Mouse (Mus musculus): ENCODE data around the gene Smtn. TPM values are rescaled to one million over a fixed set of nuclear protein-coding genes. Genes with fewer than 3 reads are reported as not detected.
A peak's percentile ranks its signal among the peaks of the same experiment; 100 is the strongest.

The Smtn gene
- 110 and 121 TPM in 2 replicates for polyA plus RNA-seq (2015; fragmentation: Nextera tagmentation; extraction: Ambion mirVana)

- no peak for ATAC-seq (ENCODE audit: low read depth)
- Histone ChIP-seq H3K4me2 (ENCODE audit: low read depth, low read length) (peak within 1 kb of the TSS; percentile 87), H3K27me3 (ENCODE audit: control insufficient read depth, insufficient read depth, low read depth, low read length) (no peaks in the 10 kb centered on the region), H3K36me3 (ENCODE audit: control insufficient read depth, insufficient read depth, low read length) (no peaks in the 10 kb centered on the region), H3K4me1 (replicated peaks; ENCODE audit: control insufficient read depth, insufficient read depth, low read length) (peaks cover 31% of the 10 kb centered on the region), H3K9me3 (ENCODE audit: control insufficient read depth, low read length) (peaks cover 4% of the 10 kb centered on the region), H3K4me3 (ENCODE audit: low read length) (peak within 1 kb of the TSS; percentile 75), H3K27ac (ENCODE audit: low read length) (peak within 1 kb of the TSS; percentile 58; the same call in 1 of the 2 replicates), H3K9ac (ENCODE audit: low read length) (peak within 1 kb of the TSS; percentile 83)
- 90% methylated on average over 23 of the region's 23 CpGs for WGBS
Observed at GRCm38 (mm10) chr11:3540451-3541085, at the start of gene Smtn. TSS of gene Smtn (minus strand) at chr11:3540612.

- Histone ChIP-seq H3K36me3 (ENCODE audit: control insufficient read depth, insufficient read depth, low read length) (no peaks in the 10 kb centered on the region), H3K9me3 (ENCODE audit: control insufficient read depth, low read length) (no peaks in the 10 kb centered on the region), H3K9ac (ENCODE audit: low read length) (no peak overlapping the region), H3K4me2 (ENCODE audit: low read depth, low read length) (no peak overlapping the region), H3K27me3 (ENCODE audit: control insufficient read depth, insufficient read depth, low read depth, low read length) (no peaks in the 10 kb centered on the region), H3K4me3 (ENCODE audit: low read length) (no peak overlapping the region), H3K27ac (ENCODE audit: low read length) (no peak overlapping the region), H3K4me1 (replicated peaks; ENCODE audit: control insufficient read depth, insufficient read depth, low read length) (no peaks in the 10 kb centered on the region)
- WGBS, result 60% methylated on average over 11 of the region's 11 CpGs
- ATAC-seq (ENCODE audit: low read depth), result no peak
Observed at GRCm38 (mm10) chr11:3588036-3588672, 47.7 kb upstream of the Smtn start.

- 19% methylated on average over 4 of the region's 4 CpGs for WGBS
Observed at GRCm38 (mm10) chr11:3587350-3587749, 46.9 kb upstream of the Smtn start.

GRCm38 (mm10) chr11:3585983-3586618, 45.7 kb upstream of the Smtn start:
- H3K9me3 ChIP-seq (ENCODE audit: control insufficient read depth, low read length), result no peaks in the 10 kb centered on the region
- no peak overlapping the region for H3K27ac ChIP-seq (ENCODE audit: low read length)
- H3K4me1 ChIP-seq (replicated peaks; ENCODE audit: control insufficient read depth, insufficient read depth, low read length), result no peaks in the 10 kb centered on the region
- 44% methylated on average over 6 of the region's 6 CpGs for WGBS
- no peak overlapping the region for H3K4me2 ChIP-seq (ENCODE audit: low read depth, low read length)
- H3K4me3 ChIP-seq (ENCODE audit: low read length), result no peak overlapping the region
- H3K36me3 ChIP-seq (ENCODE audit: control insufficient read depth, insufficient read depth, low read length), result no peaks in the 10 kb centered on the region
- H3K9ac ChIP-seq (ENCODE audit: low read length), result no peak overlapping the region
- 0 out of 2 replicates have a peak, but pooled peaks have one; percentile 38 for ATAC-seq (ENCODE audit: low read depth)
- H3K27me3 ChIP-seq (ENCODE audit: control insufficient read depth, insufficient read depth, low read depth, low read length), result no peaks in the 10 kb centered on the region

More at GRCm38 (mm10) chr11:3587350-3587749, 46.9 kb upstream of the Smtn start:
- Histone ChIP-seq H3K27ac (ENCODE audit: low read length) (no peak overlapping the region), H3K4me1 (replicated peaks; ENCODE audit: control insufficient read depth, insufficient read depth, low read length) (no peaks in the 10 kb centered on the region), H3K4me3 (ENCODE audit: low read length) (no peak overlapping the region), H3K4me2 (ENCODE audit: low read depth, low read length) (no peak overlapping the region), H3K9ac (ENCODE audit: low read length) (no peak overlapping the region), H3K27me3 (ENCODE audit: control insufficient read depth, insufficient read depth, low read depth, low read length) (no peaks in the 10 kb centered on the region), H3K36me3 (ENCODE audit: control insufficient read depth, insufficient read depth, low read length) (no peaks in the 10 kb centered on the region), H3K9me3 (ENCODE audit: control insufficient read depth, low read length) (no peaks in the 10 kb centered on the region)
- ATAC-seq (ENCODE audit: low read depth), result no peak

GRCm38 (mm10) chr11:3583127-3583526, 42.7 kb upstream of the Smtn start:
- Histone ChIP-seq H3K27ac (ENCODE audit: low read length) (no peak overlapping the region), H3K9ac (ENCODE audit: low read length) (no peak overlapping the region), H3K27me3 (ENCODE audit: control insufficient read depth, insufficient read depth, low read depth, low read length) (no peaks in the 10 kb centered on the region), H3K4me2 (ENCODE audit: low read depth, low read length) (no peak overlapping the region), H3K4me3 (ENCODE audit: low read length) (no peak overlapping the region), H3K9me3 (ENCODE audit: control insufficient read depth, low read length) (no peaks in the 10 kb centered on the region), H3K36me3 (ENCODE audit: control insufficient read depth, insufficient read depth, low read length) (no peaks in the 10 kb centered on the region), H3K4me1 (replicated peaks; ENCODE audit: control insufficient read depth, insufficient read depth, low read length) (no peaks in the 10 kb centered on the region)
- 45% methylated on average over 5 of the region's 5 CpGs for WGBS
- ATAC-seq (ENCODE audit: low read depth), result no peak

GRCm38 (mm10) chr11:3581908-3582307, 41.5 kb upstream of the Smtn start:
- H3K4me2 ChIP-seq (ENCODE audit: low read depth, low read length), result no peak overlapping the region
- 96% methylated on average over 4 of the region's 4 CpGs for WGBS
- no peaks in the 10 kb centered on the region for H3K27me3 ChIP-seq (ENCODE audit: control insufficient read depth, insufficient read depth, low read depth, low read length)
- no peak overlapping the region for H3K4me3 ChIP-seq (ENCODE audit: low read length)
- no peak overlapping the region for H3K27ac ChIP-seq (ENCODE audit: low read length)
- no peak overlapping the region for H3K9ac ChIP-seq (ENCODE audit: low read length)
- H3K9me3 ChIP-seq (ENCODE audit: control insufficient read depth, low read length), result no peaks in the 10 kb centered on the region
- ATAC-seq (ENCODE audit: low read depth), result no peak
- no peaks in the 10 kb centered on the region for H3K4me1 ChIP-seq (replicated peaks; ENCODE audit: control insufficient read depth, insufficient read depth, low read length)
- H3K36me3 ChIP-seq (ENCODE audit: control insufficient read depth, insufficient read depth, low read length), result no peaks in the 10 kb centered on the region

- H3K36me3 ChIP-seq (ENCODE audit: control insufficient read depth, insufficient read depth, low read length), result no peaks in the 10 kb centered on the region
- no peak overlapping the region for H3K9ac ChIP-seq (ENCODE audit: low read length)
- H3K4me1 ChIP-seq (replicated peaks; ENCODE audit: control insufficient read depth, insufficient read depth, low read length), result peaks cover 1% of the 10 kb centered on the region; the same call in 1 of the 2 replicates
- 60% methylated on average over 7 of the region's 7 CpGs for WGBS
- H3K27ac ChIP-seq (ENCODE audit: low read length), result no peak overlapping the region
- H3K4me2 ChIP-seq (ENCODE audit: low read depth, low read length), result no peak overlapping the region
- H3K9me3 ChIP-seq (ENCODE audit: control insufficient read depth, low read length), result no peaks in the 10 kb centered on the region
- no peaks in the 10 kb centered on the region for H3K27me3 ChIP-seq (ENCODE audit: control insufficient read depth, insufficient read depth, low read depth, low read length)
- no peak overlapping the region for H3K4me3 ChIP-seq (ENCODE audit: low read length)
- no peak for ATAC-seq (ENCODE audit: low read depth)
Observed at GRCm38 (mm10) chr11:3580306-3581084, 40.1 kb upstream of the Smtn start.

GRCm38 (mm10) chr11:3578050-3578725, 37.8 kb upstream of the Smtn start:
- Histone ChIP-seq H3K9me3 (ENCODE audit: control insufficient read depth, low read length) (no peaks in the 10 kb centered on the region), H3K27me3 (ENCODE audit: control insufficient read depth, insufficient read depth, low read depth, low read length) (no peaks in the 10 kb centered on the region), H3K36me3 (ENCODE audit: control insufficient read depth, insufficient read depth, low read length) (no peaks in the 10 kb centered on the region), H3K4me2 (ENCODE audit: low read depth, low read length) (no peak overlapping the region), H3K27ac (ENCODE audit: low read length) (no peak overlapping the region), H3K9ac (ENCODE audit: low read length) (no peak overlapping the region), H3K4me3 (ENCODE audit: low read length) (no peak overlapping the region), H3K4me1 (replicated peaks; ENCODE audit: control insufficient read depth, insufficient read depth, low read length) (peaks cover 21% of the 10 kb centered on the region)
- ATAC-seq (ENCODE audit: low read depth), result no peak
- WGBS, result 60% methylated on average over 10 of the region's 10 CpGs
